Mouse (Mus musculus): ENCODE results near the gene Slc25a47.

DNA sequence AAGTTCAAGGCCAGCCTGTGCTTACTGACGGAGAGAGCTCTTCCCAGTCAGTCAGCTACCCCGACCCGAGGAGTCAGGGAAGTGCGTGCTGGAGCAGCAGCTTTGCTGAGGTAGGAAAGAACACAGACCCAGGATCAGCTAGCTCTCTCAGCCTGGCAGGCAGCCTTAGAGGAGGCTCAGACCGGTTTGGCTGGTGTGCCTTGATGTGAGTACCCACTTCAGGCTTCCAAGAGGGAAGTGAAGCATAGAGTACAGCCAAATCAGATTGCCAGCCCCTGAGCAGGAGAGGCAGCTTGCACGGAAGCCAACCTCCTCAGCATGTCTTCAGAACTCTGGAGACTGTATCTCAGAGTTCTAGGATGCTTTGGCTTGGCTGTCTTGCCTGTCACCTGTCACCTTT, 5.3 kb downstream of the Slc25a47 start:
- TF ChIP-seq CTCF (IDR thresholded peaks at IDR 0.05; ENCODE audit: borderline replicate concordance, insufficient read depth, low read length) (no peak), POLR2A (IDR thresholded peaks at IDR 0.05; ENCODE audit: low read depth, low read length) (no peak)

Measured in embryonic fibroblast, embryonic 13.5 days (primary cell).